In genomic region chr4:40781797-40782495, GRCm38 (mm10) we compare ENCODE assay signal across 8 mouse cellular contexts. TPM values are rescaled to one million over a fixed set of nuclear protein-coding genes. Genes with fewer than 3 reads are reported as not detected.
DNase-seq lines count a peak whose midpoint lies in the region; ATAC-seq lines count a peak whose summit lies in the region.
"Had no signal": no experiment of that assay in that cellular context is flagged by ENCODE, and none has a peak within 500 bp of the region (broad histone marks: within the 10 kb centered on the region; RNA-seq: fewer than 3 reads in every experiment).

No protein-coding gene starts in this region.

- no peaks in the 10 kb centered on the region for H3K36me3 ChIP-seq in limb, embryonic 10.5 days
- H3K36me3 ChIP-seq: forebrain, embryonic 15.5 days had no signal

- 56% methylated on average over 8 of the region's 8 CpGs for WGBS in limb, embryonic 10.5 days

- H3K9me3 ChIP-seq in limb, embryonic 10.5 days (replicated peaks) = no peaks in the 10 kb centered on the region
- H3K9me3 ChIP-seq: forebrain, embryonic 15.5 days had no signal

- H3K27me3 ChIP-seq in limb, embryonic 10.5 days (ENCODE audit: low read depth, poor library complexity, severe bottlenecking) = no peaks in the 10 kb centered on the region
- H3K27me3 ChIP-seq: forebrain, embryonic 15.5 days had no signal

- ATAC-seq in neutrophil, adult 5-6 weeks (ENCODE audit: extremely low read depth, insufficient number of reproducible peaks, low FRiP score, poor library complexity, severe bottlenecking) = peak; percentile 45
- ATAC-seq: forebrain, embryonic 15.5 days had no signal

- DNase-seq in spleen, adult 12 weeks (ENCODE audit: low spot score) = peak; percentile 17
- DNase-seq in spleen, adult 18-20 months = no peak
- peak; percentile 23 for DNase-seq in MN1 (ENCODE audit: low spot score)
- DNase-seq in limb, embryonic 10.5 days (ENCODE audit: low spot score) = no peak
- DNase-seq in adrenal gland, postnatal 4 days (ENCODE audit: low spot score in 2 of 2) = no peak
- DNase-seq in lung, postnatal 14 days = no peak

- peak overlapping the region; percentile 42 for H3K27ac ChIP-seq in limb, embryonic 10.5 days
- H3K27ac ChIP-seq: forebrain, embryonic 15.5 days had no signal

- no peak overlapping the region for H3K4me3 ChIP-seq in limb, embryonic 10.5 days
- H3K4me3 ChIP-seq: forebrain, embryonic 15.5 days had no signal

- H3K4me1 ChIP-seq in limb, embryonic 10.5 days = peaks cover 28% of the 10 kb centered on the region
- H3K4me1 ChIP-seq: forebrain, embryonic 15.5 days had no signal

RNA-seq across cellular contexts. Expression of gene Smu1, which starts 24.2 kb away (rescaled TPM):
- polyA plus RNA-seq in limb, embryonic 10.5 days (2016; fragmentation: Nextera tagmentation; extraction: Ambion mirVana) = 186 and 189 TPM in 2 replicates
- 99.4 and 109 TPM in 2 replicates for total RNA-seq in neutrophil, adult 5-6 weeks (2017)
- total RNA-seq in adrenal gland, postnatal 4 days (2021) = 10 to 100 TPM; 75.6 to 78.8 TPM

RNA-seq across cellular contexts. Expression of gene Dnaja1, which starts 60.0 kb away (rescaled TPM):
- polyA plus RNA-seq in limb, embryonic 10.5 days (2016; fragmentation: Nextera tagmentation; extraction: Ambion mirVana) = 546 and 555 TPM in 2 replicates
- total RNA-seq in neutrophil, adult 5-6 weeks (2017) = 371 and 454 TPM in 2 replicates
- total RNA-seq in adrenal gland, postnatal 4 days (2021) = 100 to 1,000 TPM; 227 to 253 TPM

Comparison
In these comparisons a context has a peak if more than half of its experiments do, and no peak if none do; other contexts are left out.
1. DNase-seq: peak in spleen, adult 12 weeks (single experiment) and MN1 (single experiment); none in spleen, adult 18-20 months (0 of 2), limb, embryonic 10.5 days (single experiment), adrenal gland, postnatal 4 days (0 of 2) and lung, postnatal 14 days (single experiment).